9 mouse cellular contexts compared by ENCODE assay signal in genomic region chr11:95915006-95915710, GRCm38 (mm10). TPM values are rescaled to one million over a fixed set of nuclear protein-coding genes. Genes with fewer than 3 reads are reported as not detected.
A peak's percentile ranks its signal among the peaks of the same experiment; 100 is the strongest.
DNase-seq lines count a peak whose midpoint lies in the region; ATAC-seq and TF ChIP-seq lines count a peak whose summit lies in the region.
"Had no signal": no experiment of that assay in that cellular context is flagged by ENCODE, and none has a peak within 500 bp of the region (broad histone marks: within the 10 kb centered on the region; RNA-seq: fewer than 3 reads in every experiment).

No protein-coding gene starts in this region.

- ATAC-seq in liver, embryonic 12.5 days = no peak
- no peak for ATAC-seq in stomach, embryonic 15.5 days (ENCODE audit: insufficient read depth, low FRiP score, low read depth)

- peaks cover 0 to 9% of the 10 kb centered on the region in 2 experiments; a peak in 1 of 4 replicates for H3K4me1 ChIP-seq in ES-E14 (ENCODE audit: control insufficient read depth in 2 of 2, insufficient read depth in 2 of 2, low read length in 2 of 2, poor library complexity in 1 of 2)
- peaks cover 26% of the 10 kb centered on the region for H3K4me1 ChIP-seq in liver, embryonic 12.5 days
- H3K4me1 ChIP-seq in stomach, embryonic 15.5 days = peaks cover 8% of the 10 kb centered on the region; the same call in 1 of the 2 replicates

- in situ Hi-C loops in ES-E14 (cut with MboI; ENCODE audit: low sequenced_read_pairs in 2 of 2, unreplicated experiment in 2 of 2) = no loop called here

- H3K9ac ChIP-seq in ES-E14 (ENCODE audit: insufficient read depth, low read depth, low read length, poor library complexity, severe bottlenecking) = peak overlapping the region; percentile 25
- no peak overlapping the region for H3K9ac ChIP-seq in liver, embryonic 12.5 days
- no peak overlapping the region for H3K9ac ChIP-seq in stomach, embryonic 15.5 days

- H3K4me3 ChIP-seq in ES-E14 (ENCODE audit: insufficient read depth in 1 of 2, low read depth in 1 of 2, low read length in 2 of 2, poor library complexity in 1 of 2, severe bottlenecking in 1 of 2) = peak overlapping the region; percentile 55 to 69
- peak overlapping the region; percentile 25 for H3K4me3 ChIP-seq in liver, embryonic 12.5 days
- peak overlapping the region; percentile 30 for H3K4me3 ChIP-seq in stomach, embryonic 15.5 days (replicated peaks)

- H3K27me3 ChIP-seq in liver, embryonic 12.5 days (replicated peaks) = peaks cover 91% of the 10 kb centered on the region
- peaks cover 54% of the 10 kb centered on the region for H3K27me3 ChIP-seq in stomach, embryonic 15.5 days (replicated peaks)

- WGBS in liver, embryonic 12.5 days (ENCODE audit: insufficient replicate concordance) = 3% methylated on average over 28 of the region's 28 CpGs
- under 1% methylated on average over 28 of the region's 28 CpGs for WGBS in stomach, embryonic 15.5 days

- H3K9me3 ChIP-seq in ES-E14 (ENCODE audit: control insufficient read depth, insufficient read depth, low read depth, low read length) = no peaks in the 10 kb centered on the region
- no peaks in the 10 kb centered on the region for H3K9me3 ChIP-seq in liver, embryonic 12.5 days (replicated peaks)
- no peaks in the 10 kb centered on the region for H3K9me3 ChIP-seq in stomach, embryonic 15.5 days
- H3K9me3 ChIP-seq: G1E had no signal

- H3K36me3 ChIP-seq in ES-E14 (ENCODE audit: control insufficient read depth, insufficient read depth, low read length, poor library complexity, severe bottlenecking) = no peaks in the 10 kb centered on the region
- no peaks in the 10 kb centered on the region for H3K36me3 ChIP-seq in liver, embryonic 12.5 days
- no peaks in the 10 kb centered on the region for H3K36me3 ChIP-seq in stomach, embryonic 15.5 days
- H3K36me3 ChIP-seq: G1E had no signal

- peak overlapping the region; percentile 39 for H3K4me2 ChIP-seq in liver, embryonic 12.5 days
- H3K4me2 ChIP-seq in stomach, embryonic 15.5 days = peak overlapping the region; percentile 53

- intact Hi-C loops in heart, postnatal 10 days (cut with DNase I) = no loop called here

- peak; percentile 53 for DNase-seq in embryo, embryonic 10 days (ENCODE audit: low spot score)
- DNase-seq in embryo, embryonic 9.5 days (ENCODE audit: extremely low spot score) = no peak
- no peak for DNase-seq in ES-E14 (ENCODE audit: low read depth, low spot score)
- peak; percentile 5 to 15 for DNase-seq in heart, postnatal 10 days
- DNase-seq in thymus, postnatal 36 days = no peak
- no peak for DNase-seq in right cerebral cortex, postnatal 4 days

- no peak overlapping the region for H3K27ac ChIP-seq in ES-E14 (ENCODE audit: insufficient read depth, low read depth, low read length, poor library complexity, severe bottlenecking)
- no peak overlapping the region for H3K27ac ChIP-seq in liver, embryonic 12.5 days
- H3K27ac ChIP-seq in stomach, embryonic 15.5 days = no peak overlapping the region

TF ChIP-seq in ES-E14, 5 proteins besides CTCF, POLR2A, EP300 and RAD21:
- no peak for TF ChIP-seq ZNF384 (IDR thresholded peaks at IDR 0.05; ENCODE audit: low read depth, low read length)
- no peak for TF ChIP-seq HCFC1 (IDR thresholded peaks at IDR 0.05; ENCODE audit: borderline replicate concordance, insufficient read depth, low read length)
- no peak for TF ChIP-seq ZC3H11A (IDR thresholded peaks at IDR 0.05; ENCODE audit: borderline replicate concordance, low read depth, low read length)
- no peak for TF ChIP-seq MAFK (IDR thresholded peaks at IDR 0.05; ENCODE audit: insufficient read depth, low read depth, low read length)
- TF ChIP-seq CHD2 (IDR thresholded peaks at IDR 0.05; ENCODE audit: low read depth, low read length) = no peak

RNA-seq across cellular contexts. Expression of gene B4galnt2, which starts 0.5 kb away (rescaled TPM):
- total RNA-seq in ES-E14 (2012; rRNA removed) = 1.5 and 2.3 TPM in 2 replicates
- not detected for total RNA-seq in heart, postnatal 10 days (2021)
- polyA plus RNA-seq in liver, embryonic 12.5 days (2016; fragmentation: Nextera tagmentation; extraction: Ambion mirVana) = 0.39 and 0.51 TPM in 2 replicates
- polyA plus RNA-seq in stomach, embryonic 15.5 days (2015; fragmentation: Nextera tagmentation; extraction: Ambion mirVana) = 8.9 and 9.6 TPM in 2 replicates
- polyA plus RNA-seq: G1E had no signal

Comparison
In these comparisons a context has a peak if more than half of its experiments do, and no peak if none do; other contexts are left out.
1. DNase-seq: peak in embryo, embryonic 10 days (single experiment) and heart, postnatal 10 days (2 of 2); none in embryo, embryonic 9.5 days (single experiment), ES-E14 (single experiment), thymus, postnatal 36 days (0 of 2) and right cerebral cortex, postnatal 4 days (single experiment).
2. Peak in every context shown above with its lines, with median percentiles within 50 percentile points of each other: H3K4me3 ChIP-seq.